Mouse (Mus musculus): Measurements from ENCODE around the gene Gm13288. TPM values are rescaled to one million over a fixed set of nuclear protein-coding genes. Genes with fewer than 3 reads are reported as not detected.
A peak's percentile ranks its signal among the peaks of the same experiment; 100 is the strongest.
"Not testable (repeated sequence)": the region's sequence is repeated elsewhere in the genome, so short reads cannot be mapped to it uniquely, and the experiment has no call there.

Gm13288 gene
- polyA plus RNA-seq, 1 experiment from 2014 or later, result not detected

GRCm38 (mm10) chr4:88819659-88820058 is 14.3 kb downstream of the Gm13288 start, which contains the start of gene Ifna11:
TSS of gene Ifna11 (plus strand) at chr4:88819959.
- no peak within 1 kb of the TSS for H3K4me3 ChIP-seq (ENCODE audit: low read depth, low read length)
- H3K36me3 ChIP-seq (replicated peaks; ENCODE audit: control insufficient read depth, insufficient read depth, low read depth, low read length), result no peaks in the 10 kb centered on the region
- no peak within 1 kb of the TSS for H3K27ac ChIP-seq (replicated peaks; ENCODE audit: low read depth, low read length)
- no peak within 1 kb of the TSS for H3K4me2 ChIP-seq (ENCODE audit: low read depth, low read length)
- ATAC-seq (replicated peaks; ENCODE audit: insufficient number of reproducible peaks, low FRiP score, low TSS enrichment, low read depth) (no peak), DNase-seq (ENCODE audit: low spot score) (no peak)
- H3K27me3 ChIP-seq (ENCODE audit: control insufficient read depth, insufficient read depth, low read length), result no peaks in the 10 kb centered on the region
- no peaks in the 10 kb centered on the region for H3K9me3 ChIP-seq (replicated peaks; ENCODE audit: control insufficient read depth, low read length)
- 87% methylated on average over 1 of the region's 1 CpGs for WGBS
- H3K9ac ChIP-seq (replicated peaks; ENCODE audit: low read length), result no peak within 1 kb of the TSS
- H3K4me1 ChIP-seq (ENCODE audit: control insufficient read depth, insufficient read depth, low read length), result no peaks in the 10 kb centered on the region

- H3K4me1 ChIP-seq (ENCODE audit: control insufficient read depth, insufficient read depth, low read length), result no peaks in the 10 kb centered on the region
- DNase-seq (ENCODE audit: low spot score), result peak; percentile 39
- no peak overlapping the region for H3K27ac ChIP-seq (replicated peaks; ENCODE audit: low read depth, low read length)
- no peak overlapping the region for H3K4me2 ChIP-seq (ENCODE audit: low read depth, low read length)
- no peak for ATAC-seq (replicated peaks; ENCODE audit: insufficient number of reproducible peaks, low FRiP score, low TSS enrichment, low read depth)
- no peak overlapping the region for H3K9ac ChIP-seq (replicated peaks; ENCODE audit: low read length)
- no peak overlapping the region for H3K4me3 ChIP-seq (ENCODE audit: low read depth, low read length)
- no peaks in the 10 kb centered on the region for H3K9me3 ChIP-seq (replicated peaks; ENCODE audit: control insufficient read depth, low read length)
- H3K27me3 ChIP-seq (ENCODE audit: control insufficient read depth, insufficient read depth, low read length), result no peaks in the 10 kb centered on the region
- WGBS, result 24% methylated on average over 4 of the region's 4 CpGs
- H3K36me3 ChIP-seq (replicated peaks; ENCODE audit: control insufficient read depth, insufficient read depth, low read depth, low read length), result no peaks in the 10 kb centered on the region
Measured at GRCm38 (mm10) chr4:88822995-88823394, 17.7 kb downstream of the Gm13288 start.

GRCm38 (mm10) chr4:88827116-88827515 is 21.8 kb downstream of the Gm13288 start, which contains the start of gene Ifna6:
TSS of gene Ifna6 (plus strand) at chr4:88827416.
- H3K9ac ChIP-seq (replicated peaks; ENCODE audit: low read length); H3K27ac ChIP-seq (replicated peaks; ENCODE audit: low read depth, low read length); H3K4me1 ChIP-seq (ENCODE audit: control insufficient read depth, insufficient read depth, low read length); ATAC-seq (replicated peaks; ENCODE audit: insufficient number of reproducible peaks, low FRiP score, low TSS enrichment, low read depth); H3K4me3 ChIP-seq (ENCODE audit: low read depth, low read length); DNase-seq (ENCODE audit: low spot score); H3K27me3 ChIP-seq (ENCODE audit: control insufficient read depth, insufficient read depth, low read length); H3K9me3 ChIP-seq (replicated peaks; ENCODE audit: control insufficient read depth, low read length); H3K4me2 ChIP-seq (ENCODE audit: low read depth, low read length); H3K36me3 ChIP-seq (replicated peaks; ENCODE audit: control insufficient read depth, insufficient read depth, low read depth, low read length): not testable (repeated sequence)

GRCm38 (mm10) chr4:88830523-88830922 is 25.2 kb downstream of the Gm13288 start:
- Histone ChIP-seq H3K36me3 (replicated peaks; ENCODE audit: control insufficient read depth, insufficient read depth, low read depth, low read length) (no peaks in the 10 kb centered on the region), H3K4me1 (ENCODE audit: control insufficient read depth, insufficient read depth, low read length) (no peaks in the 10 kb centered on the region), H3K9ac (replicated peaks; ENCODE audit: low read length) (no peak overlapping the region), H3K4me3 (ENCODE audit: low read depth, low read length) (no peak overlapping the region), H3K4me2 (ENCODE audit: low read depth, low read length) (no peak overlapping the region), H3K9me3 (replicated peaks; ENCODE audit: control insufficient read depth, low read length) (no peaks in the 10 kb centered on the region), H3K27me3 (ENCODE audit: control insufficient read depth, insufficient read depth, low read length) (no peaks in the 10 kb centered on the region), H3K27ac (replicated peaks; ENCODE audit: low read depth, low read length) (no peak overlapping the region)
- ATAC-seq (replicated peaks; ENCODE audit: insufficient number of reproducible peaks, low FRiP score, low TSS enrichment, low read depth), result no peak
- WGBS, result 30% methylated on average over 4 of the region's 4 CpGs
- DNase-seq (ENCODE audit: low spot score), result peak; percentile 59

GRCm38 (mm10) chr4:88835225-88835624 is 29.9 kb downstream of the Gm13288 start, which contains the start of gene Ifna5:
TSS of gene Ifna5 (plus strand) at chr4:88835525.
- not testable (repeated sequence) for H3K36me3 ChIP-seq (replicated peaks; ENCODE audit: control insufficient read depth, insufficient read depth, low read depth, low read length); H3K4me3 ChIP-seq (ENCODE audit: low read depth, low read length); H3K27me3 ChIP-seq (ENCODE audit: control insufficient read depth, insufficient read depth, low read length); H3K27ac ChIP-seq (replicated peaks; ENCODE audit: low read depth, low read length); H3K4me2 ChIP-seq (ENCODE audit: low read depth, low read length); DNase-seq (ENCODE audit: low spot score); ATAC-seq (replicated peaks; ENCODE audit: insufficient number of reproducible peaks, low FRiP score, low TSS enrichment, low read depth); H3K9ac ChIP-seq (replicated peaks; ENCODE audit: low read length); H3K9me3 ChIP-seq (replicated peaks; ENCODE audit: control insufficient read depth, low read length); H3K4me1 ChIP-seq (ENCODE audit: control insufficient read depth, insufficient read depth, low read length)
- 80% methylated on average over 1 of the region's 1 CpGs for WGBS

- Histone ChIP-seq H3K36me3 (replicated peaks; ENCODE audit: control insufficient read depth, insufficient read depth, low read depth, low read length) (no peaks in the 10 kb centered on the region), H3K9ac (replicated peaks; ENCODE audit: low read length) (no peak overlapping the region), H3K4me3 (ENCODE audit: low read depth, low read length) (no peak overlapping the region), H3K27ac (replicated peaks; ENCODE audit: low read depth, low read length) (no peak overlapping the region), H3K4me2 (ENCODE audit: low read depth, low read length) (no peak overlapping the region), H3K4me1 (ENCODE audit: control insufficient read depth, insufficient read depth, low read length) (no peaks in the 10 kb centered on the region), H3K27me3 (ENCODE audit: control insufficient read depth, insufficient read depth, low read length) (no peaks in the 10 kb centered on the region), H3K9me3 (replicated peaks; ENCODE audit: control insufficient read depth, low read length) (no peaks in the 10 kb centered on the region)
- WGBS, result 42% methylated on average over 3 of the region's 3 CpGs
- DNase-seq (ENCODE audit: low spot score) (peak; percentile 56), ATAC-seq (replicated peaks; ENCODE audit: insufficient number of reproducible peaks, low FRiP score, low TSS enrichment, low read depth) (no peak)
Measured at GRCm38 (mm10) chr4:88838828-88839227, 33.5 kb downstream of the Gm13288 start.

GRCm38 (mm10) chr4:88840058-88840457 is 34.7 kb downstream of the Gm13288 start:
- Histone ChIP-seq H3K4me1 (ENCODE audit: control insufficient read depth, insufficient read depth, low read length) (no peaks in the 10 kb centered on the region), H3K27ac (replicated peaks; ENCODE audit: low read depth, low read length) (no peak overlapping the region), H3K36me3 (replicated peaks; ENCODE audit: control insufficient read depth, insufficient read depth, low read depth, low read length) (no peaks in the 10 kb centered on the region), H3K9ac (replicated peaks; ENCODE audit: low read length) (no peak overlapping the region), H3K9me3 (replicated peaks; ENCODE audit: control insufficient read depth, low read length) (no peaks in the 10 kb centered on the region), H3K27me3 (ENCODE audit: control insufficient read depth, insufficient read depth, low read length) (no peaks in the 10 kb centered on the region), H3K4me3 (ENCODE audit: low read depth, low read length) (no peak overlapping the region), H3K4me2 (ENCODE audit: low read depth, low read length) (no peak overlapping the region)
- DNase-seq (ENCODE audit: low spot score) (no peak), ATAC-seq (replicated peaks; ENCODE audit: insufficient number of reproducible peaks, low FRiP score, low TSS enrichment, low read depth) (no peak)
- 82% methylated on average over 3 of the region's 3 CpGs for WGBS

- WGBS, result 44% methylated on average over 2 of the region's 2 CpGs
- H3K27me3 ChIP-seq (ENCODE audit: control insufficient read depth, insufficient read depth, low read length), result no peaks in the 10 kb centered on the region
- no peak for DNase-seq (ENCODE audit: low spot score)
Measured at GRCm38 (mm10) chr4:88841438-88841911, 36.1 kb downstream of the Gm13288 start, which contains the start of gene Ifna4. TSS of gene Ifna4 (plus strand) at chr4:88841861.

More at GRCm38 (mm10) chr4:88841438-88841911, 36.1 kb downstream of the Gm13288 start, which contains the start of gene Ifna4:
- Histone ChIP-seq H3K9ac (replicated peaks; ENCODE audit: low read length) (no peak within 1 kb of the TSS), H3K4me2 (ENCODE audit: low read depth, low read length) (no peak within 1 kb of the TSS), H3K27ac (replicated peaks; ENCODE audit: low read depth, low read length) (no peak within 1 kb of the TSS), H3K4me3 (ENCODE audit: low read depth, low read length) (no peak within 1 kb of the TSS), H3K9me3 (replicated peaks; ENCODE audit: control insufficient read depth, low read length) (no peaks in the 10 kb centered on the region), H3K36me3 (replicated peaks; ENCODE audit: control insufficient read depth, insufficient read depth, low read depth, low read length) (no peaks in the 10 kb centered on the region), H3K4me1 (ENCODE audit: control insufficient read depth, insufficient read depth, low read length) (no peaks in the 10 kb centered on the region)
- ATAC-seq (replicated peaks; ENCODE audit: insufficient number of reproducible peaks, low FRiP score, low TSS enrichment, low read depth), result no peak
